Mouse (Mus musculus): ENCODE results near the gene Ifng. TPM values are rescaled to one million over a fixed set of nuclear protein-coding genes. Genes with fewer than 3 reads are reported as not detected.

Gene Ifng
- polyA plus RNA-seq, 1 experiment from 2014 or later: not detected

DNA sequence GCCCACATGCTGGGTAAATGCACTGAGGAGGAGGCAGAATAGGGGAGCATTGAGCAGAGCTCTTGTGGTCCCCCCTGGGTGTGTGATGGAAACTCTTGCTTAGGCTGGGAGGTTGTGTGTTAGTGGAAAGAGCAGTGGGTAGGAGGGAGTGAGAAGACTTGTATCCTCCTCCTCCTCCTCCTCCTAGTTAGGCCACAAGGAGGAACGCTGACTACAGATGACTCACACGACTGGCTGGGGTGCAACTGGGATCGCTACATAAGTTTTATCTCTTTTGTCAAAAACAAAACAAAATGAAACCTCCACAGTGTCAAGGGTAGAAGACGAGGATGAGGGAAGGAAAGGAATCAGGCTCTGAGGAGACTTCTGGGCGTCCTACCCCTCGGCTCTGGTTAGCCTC lies 2.2 kb downstream of the Ifng start:
- Histone ChIP-seq H3K27ac (ENCODE audit: low read length) (no peak overlapping the region), H3K4me3 (ENCODE audit: low read depth, low read length) (no peak overlapping the region), H3K36me3 (ENCODE audit: control insufficient read depth, insufficient read depth, low read length) (no peaks in the 10 kb centered on the region), H3K9ac (replicated peaks; ENCODE audit: low read depth, low read length) (no peak overlapping the region), H3K27me3 (ENCODE audit: control insufficient read depth, insufficient read depth, low read length) (no peaks in the 10 kb centered on the region), H3K4me1 (ENCODE audit: control insufficient read depth, insufficient read depth, low read length) (no peaks in the 10 kb centered on the region), H3K9me3 (ENCODE audit: control insufficient read depth, low read depth, low read length) (no peaks in the 10 kb centered on the region), H3K4me2 (replicated peaks; ENCODE audit: low read depth, low read length) (no peak overlapping the region)
- WGBS: 89% methylated on average over 6 of the region's 6 CpGs
- ATAC-seq (ENCODE audit: insufficient number of reproducible peaks, insufficient read depth, low FRiP score, low read depth): no peak

DNA sequence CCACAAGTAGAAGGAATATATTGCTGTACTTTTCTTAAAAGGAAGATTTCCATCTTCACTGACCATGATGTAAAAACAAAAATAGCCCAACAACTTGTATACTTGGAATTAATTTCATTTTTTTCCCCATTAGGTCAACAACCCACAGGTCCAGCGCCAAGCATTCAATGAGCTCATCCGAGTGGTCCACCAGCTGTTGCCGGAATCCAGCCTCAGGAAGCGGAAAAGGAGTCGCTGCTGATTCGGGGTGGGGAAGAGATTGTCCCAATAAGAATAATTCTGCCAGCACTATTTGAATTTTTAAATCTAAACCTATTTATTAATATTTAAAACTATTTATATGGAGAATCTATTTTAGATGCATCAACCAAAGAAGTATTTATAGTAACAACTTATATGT lies 4.2 kb downstream of the Ifng start:
- ATAC-seq (ENCODE audit: insufficient number of reproducible peaks, insufficient read depth, low FRiP score, low read depth): no peak
- Histone ChIP-seq H3K36me3 (ENCODE audit: control insufficient read depth, insufficient read depth, low read length) (no peaks in the 10 kb centered on the region), H3K9me3 (ENCODE audit: control insufficient read depth, low read depth, low read length) (no peaks in the 10 kb centered on the region), H3K4me1 (ENCODE audit: control insufficient read depth, insufficient read depth, low read length) (no peaks in the 10 kb centered on the region), H3K9ac (replicated peaks; ENCODE audit: low read depth, low read length) (no peak overlapping the region), H3K27ac (ENCODE audit: low read length) (no peak overlapping the region), H3K4me2 (replicated peaks; ENCODE audit: low read depth, low read length) (no peak overlapping the region), H3K27me3 (ENCODE audit: control insufficient read depth, insufficient read depth, low read length) (no peaks in the 10 kb centered on the region), H3K4me3 (ENCODE audit: low read depth, low read length) (no peak overlapping the region)
- WGBS: 91% methylated on average over 6 of the region's 6 CpGs

DNA sequence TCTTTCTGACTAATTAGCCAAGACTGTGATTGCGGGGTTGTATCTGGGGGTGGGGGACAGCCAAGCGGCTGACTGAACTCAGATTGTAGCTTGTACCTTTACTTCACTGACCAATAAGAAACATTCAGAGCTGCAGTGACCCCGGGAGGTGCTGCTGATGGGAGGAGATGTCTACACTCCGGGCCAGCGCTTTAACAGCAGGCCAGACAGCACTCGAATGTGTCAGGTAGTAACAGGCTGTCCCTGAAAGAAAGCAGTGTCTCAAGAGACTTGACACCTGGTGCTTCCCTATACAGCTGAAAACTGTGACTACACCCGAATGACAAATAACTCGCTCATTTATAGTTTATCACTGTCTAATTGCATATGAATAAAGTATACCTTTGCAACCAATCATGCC lies 4.7 kb downstream of the Ifng start:
- Histone ChIP-seq H3K27ac (ENCODE audit: low read length) (no peak overlapping the region), H3K27me3 (ENCODE audit: control insufficient read depth, insufficient read depth, low read length) (no peaks in the 10 kb centered on the region), H3K36me3 (ENCODE audit: control insufficient read depth, insufficient read depth, low read length) (no peaks in the 10 kb centered on the region), H3K9ac (replicated peaks; ENCODE audit: low read depth, low read length) (no peak overlapping the region), H3K4me3 (ENCODE audit: low read depth, low read length) (no peak overlapping the region), H3K4me2 (replicated peaks; ENCODE audit: low read depth, low read length) (no peak overlapping the region), H3K4me1 (ENCODE audit: control insufficient read depth, insufficient read depth, low read length) (no peaks in the 10 kb centered on the region), H3K9me3 (ENCODE audit: control insufficient read depth, low read depth, low read length) (no peaks in the 10 kb centered on the region)
- no peak for ATAC-seq (ENCODE audit: insufficient number of reproducible peaks, insufficient read depth, low FRiP score, low read depth)
- 68% methylated on average over 8 of the region's 8 CpGs for WGBS

DNA sequence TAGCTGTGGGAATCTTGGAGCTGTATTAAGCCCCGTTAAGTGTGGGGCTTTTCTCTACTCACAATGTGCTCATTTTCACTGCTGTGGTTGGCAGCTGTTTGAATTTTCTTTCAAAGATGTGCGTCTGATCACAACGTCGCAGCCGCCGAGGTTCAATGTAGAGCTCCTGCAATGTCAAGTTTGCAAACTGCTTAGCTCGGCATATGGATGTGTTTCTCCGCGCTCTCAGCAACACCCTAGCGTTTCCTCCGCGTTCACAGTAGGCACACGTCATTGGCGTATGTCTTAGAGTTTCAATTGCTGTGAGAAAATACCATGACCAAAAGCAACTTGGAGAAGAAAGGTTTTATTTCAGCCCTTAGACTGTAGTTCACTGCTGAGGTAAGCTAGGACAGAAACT lies 5.1 kb downstream of the Ifng start:
- no peak for ATAC-seq (ENCODE audit: insufficient number of reproducible peaks, insufficient read depth, low FRiP score, low read depth)
- no peaks in the 10 kb centered on the region for H3K27me3 ChIP-seq (ENCODE audit: control insufficient read depth, insufficient read depth, low read length)
- no peak overlapping the region for H3K9ac ChIP-seq (replicated peaks; ENCODE audit: low read depth, low read length)
- 89% methylated on average over 14 of the region's 14 CpGs for WGBS
- no peaks in the 10 kb centered on the region for H3K4me1 ChIP-seq (ENCODE audit: control insufficient read depth, insufficient read depth, low read length)
- no peaks in the 10 kb centered on the region for H3K9me3 ChIP-seq (ENCODE audit: control insufficient read depth, low read depth, low read length)
- no peak overlapping the region for H3K27ac ChIP-seq (ENCODE audit: low read length)
- H3K36me3 ChIP-seq (ENCODE audit: control insufficient read depth, insufficient read depth, low read length): no peaks in the 10 kb centered on the region
- no peak overlapping the region for H3K4me3 ChIP-seq (ENCODE audit: low read depth, low read length)
- no peak overlapping the region for H3K4me2 ChIP-seq (replicated peaks; ENCODE audit: low read depth, low read length)

DNA sequence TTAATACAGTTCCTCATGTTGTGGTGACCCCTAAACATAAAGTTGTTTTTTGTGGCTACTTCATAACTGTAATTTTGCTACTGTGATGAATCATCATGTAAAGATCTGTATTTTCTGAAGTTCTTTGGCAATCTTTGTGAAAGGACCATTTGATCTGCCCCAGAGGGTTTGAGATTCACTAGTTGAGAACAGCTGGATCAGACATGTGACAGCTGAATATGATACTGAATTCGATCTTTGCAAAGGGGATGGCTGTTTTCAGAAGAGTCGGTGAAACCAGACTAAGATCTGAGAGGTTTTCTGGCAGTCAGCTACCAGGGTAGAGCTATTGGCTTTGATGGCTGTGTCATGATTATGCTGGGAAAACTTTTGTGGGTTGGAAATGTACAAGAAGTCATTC lies 10.9 kb downstream of the Ifng start:
- no peak for ATAC-seq (ENCODE audit: insufficient number of reproducible peaks, insufficient read depth, low FRiP score, low read depth)
- no peaks in the 10 kb centered on the region for H3K36me3 ChIP-seq (ENCODE audit: control insufficient read depth, insufficient read depth, low read length)
- no peak overlapping the region for H3K9ac ChIP-seq (replicated peaks; ENCODE audit: low read depth, low read length)
- no peaks in the 10 kb centered on the region for H3K27me3 ChIP-seq (ENCODE audit: control insufficient read depth, insufficient read depth, low read length)
- no peaks in the 10 kb centered on the region for H3K9me3 ChIP-seq (ENCODE audit: control insufficient read depth, low read depth, low read length)
- no peak overlapping the region for H3K4me3 ChIP-seq (ENCODE audit: low read depth, low read length)
- no peaks in the 10 kb centered on the region for H3K4me1 ChIP-seq (ENCODE audit: control insufficient read depth, insufficient read depth, low read length)
- H3K27ac ChIP-seq (ENCODE audit: low read length): no peak overlapping the region
- WGBS: 75% methylated on average over 2 of the region's 2 CpGs
- no peak overlapping the region for H3K4me2 ChIP-seq (replicated peaks; ENCODE audit: low read depth, low read length)

DNA sequence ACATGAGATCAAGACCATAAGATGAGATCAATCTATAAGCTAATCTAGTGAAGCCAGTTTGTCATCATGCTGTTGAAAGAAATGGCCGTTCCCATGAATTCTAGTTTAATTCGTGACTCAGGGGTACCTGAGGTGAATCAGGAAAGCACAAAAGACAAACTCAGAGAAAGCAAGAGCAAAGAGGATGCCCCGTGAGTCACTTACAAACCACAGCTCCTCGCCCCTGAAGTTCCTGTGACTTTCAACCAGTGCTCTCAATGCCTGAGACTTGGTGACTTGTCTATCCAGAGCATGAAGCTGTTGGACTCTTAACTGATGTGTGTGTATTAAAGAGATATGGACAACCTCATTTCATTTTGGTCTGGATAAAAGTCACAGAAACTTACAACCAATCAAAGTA lies 17.9 kb downstream of the Ifng start:
- H3K9me3 ChIP-seq (ENCODE audit: control insufficient read depth, low read depth, low read length): no peaks in the 10 kb centered on the region
- H3K4me2 ChIP-seq (replicated peaks; ENCODE audit: low read depth, low read length): no peak overlapping the region
- 88% methylated on average over 4 of the region's 4 CpGs for WGBS
- H3K27ac ChIP-seq (ENCODE audit: low read length): no peak overlapping the region
- H3K36me3 ChIP-seq (ENCODE audit: control insufficient read depth, insufficient read depth, low read length): no peaks in the 10 kb centered on the region
- no peak for ATAC-seq (ENCODE audit: insufficient number of reproducible peaks, insufficient read depth, low FRiP score, low read depth)
- no peak overlapping the region for H3K4me3 ChIP-seq (ENCODE audit: low read depth, low read length)
- no peaks in the 10 kb centered on the region for H3K4me1 ChIP-seq (ENCODE audit: control insufficient read depth, insufficient read depth, low read length)
- H3K9ac ChIP-seq (replicated peaks; ENCODE audit: low read depth, low read length): no peak overlapping the region
- H3K27me3 ChIP-seq (ENCODE audit: control insufficient read depth, insufficient read depth, low read length): no peaks in the 10 kb centered on the region

DNA sequence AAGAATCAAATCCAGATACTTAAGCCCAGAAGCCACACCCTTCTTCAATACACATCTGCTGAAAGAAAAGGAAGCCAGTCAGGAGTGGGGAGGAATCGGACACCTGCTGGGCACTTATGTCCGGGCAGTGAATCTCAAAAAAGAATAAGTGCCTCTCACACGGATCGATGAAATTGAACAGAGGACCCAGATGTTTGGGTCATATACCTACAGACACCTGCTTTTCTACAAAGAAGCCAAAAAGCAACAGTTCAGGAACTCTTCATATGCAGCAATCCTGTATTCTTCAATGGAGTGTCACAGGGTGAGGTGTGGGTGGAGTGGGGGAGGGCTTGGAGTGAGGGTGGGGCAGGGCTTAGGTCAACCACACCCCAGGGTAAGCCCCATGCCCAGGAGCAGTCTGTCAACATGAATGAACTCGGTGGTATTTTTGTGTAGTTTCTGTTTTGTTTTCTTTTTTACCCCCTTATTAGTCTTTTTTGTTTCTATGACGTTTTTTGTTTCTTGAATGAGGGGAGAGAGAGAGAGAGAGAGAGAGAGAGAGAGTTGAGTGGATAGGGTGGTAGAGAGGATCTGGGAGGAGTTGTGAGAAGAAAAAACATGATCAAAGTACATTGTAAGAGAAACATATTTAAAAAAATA lies 20.4 kb downstream of the Ifng start:
- Histone ChIP-seq H3K4me2 (replicated peaks; ENCODE audit: low read depth, low read length) (no peak overlapping the region), H3K4me3 (ENCODE audit: low read depth, low read length) (no peak overlapping the region), H3K27ac (ENCODE audit: low read length) (no peak overlapping the region), H3K36me3 (ENCODE audit: control insufficient read depth, insufficient read depth, low read length) (no peaks in the 10 kb centered on the region), H3K9me3 (ENCODE audit: control insufficient read depth, low read depth, low read length) (no peaks in the 10 kb centered on the region; the same call in 1 of the 2 replicates), H3K4me1 (ENCODE audit: control insufficient read depth, insufficient read depth, low read length) (no peaks in the 10 kb centered on the region), H3K9ac (replicated peaks; ENCODE audit: low read depth, low read length) (no peak overlapping the region), H3K27me3 (ENCODE audit: control insufficient read depth, insufficient read depth, low read length) (no peaks in the 10 kb centered on the region)
- 74% methylated on average over 6 of the region's 6 CpGs for WGBS
- ATAC-seq (ENCODE audit: insufficient number of reproducible peaks, insufficient read depth, low FRiP score, low read depth): no peak

DNA sequence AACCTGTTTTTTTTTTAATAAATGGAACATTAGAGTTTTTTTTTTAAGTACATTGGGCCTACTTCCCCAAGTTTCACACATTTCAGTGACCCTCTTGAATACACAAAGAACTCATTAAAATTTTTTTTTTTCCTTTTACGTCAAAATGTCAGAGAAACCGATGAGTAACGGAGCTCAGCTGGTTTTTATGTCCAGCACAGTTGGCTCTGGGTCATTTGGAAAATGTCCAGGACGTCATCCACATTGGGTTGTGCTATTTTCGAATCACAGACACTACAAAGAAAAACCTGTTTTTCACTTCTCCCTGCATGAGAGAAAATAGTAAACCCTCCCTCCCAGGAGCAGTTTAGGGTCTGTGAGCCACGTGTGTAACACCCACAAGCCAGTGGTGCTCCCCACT lies 25.6 kb downstream of the Ifng start:
- H3K9ac ChIP-seq (replicated peaks; ENCODE audit: low read depth, low read length): no peak overlapping the region
- 43% methylated on average over 6 of the region's 6 CpGs for WGBS

DNA sequence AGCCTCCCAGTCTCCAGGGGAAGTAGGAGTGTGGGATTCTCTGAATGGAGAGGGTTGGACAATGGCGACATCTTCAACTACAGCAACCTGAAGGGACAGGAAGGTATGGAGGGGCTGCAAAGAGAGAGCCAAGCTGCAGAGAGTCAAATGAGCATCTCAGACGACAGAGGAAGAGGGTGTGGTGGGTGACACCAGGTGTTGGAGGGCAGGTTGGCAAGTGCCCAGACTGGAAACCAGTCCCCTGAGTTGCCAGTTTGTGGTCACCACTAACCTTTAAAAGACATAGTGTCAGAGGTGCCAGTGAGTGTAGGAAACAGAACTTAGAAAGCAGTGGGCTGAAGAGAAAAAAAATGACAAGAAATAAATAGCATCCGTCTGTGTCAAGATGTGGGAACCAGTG lies 28.2 kb downstream of the Ifng start:
- no peaks in the 10 kb centered on the region; the same call in 1 of the 2 replicates for H3K9me3 ChIP-seq (ENCODE audit: control insufficient read depth, low read depth, low read length)
- no peak overlapping the region for H3K9ac ChIP-seq (replicated peaks; ENCODE audit: low read depth, low read length)
- H3K27ac ChIP-seq (ENCODE audit: low read length): no peak overlapping the region
- no peak for ATAC-seq (ENCODE audit: insufficient number of reproducible peaks, insufficient read depth, low FRiP score, low read depth)
- H3K4me2 ChIP-seq (replicated peaks; ENCODE audit: low read depth, low read length): no peak overlapping the region
- H3K4me3 ChIP-seq (ENCODE audit: low read depth, low read length): no peak overlapping the region
- H3K36me3 ChIP-seq (ENCODE audit: control insufficient read depth, insufficient read depth, low read length): no peaks in the 10 kb centered on the region
- 81% methylated on average over 3 of the region's 3 CpGs for WGBS
- H3K27me3 ChIP-seq (ENCODE audit: control insufficient read depth, insufficient read depth, low read length): no peaks in the 10 kb centered on the region
- no peaks in the 10 kb centered on the region for H3K4me1 ChIP-seq (ENCODE audit: control insufficient read depth, insufficient read depth, low read length)

More for the DNA sequence above, 25.6 kb downstream of the Ifng start:
- H3K4me2 ChIP-seq (replicated peaks; ENCODE audit: low read depth, low read length): no peak overlapping the region
- ATAC-seq (ENCODE audit: insufficient number of reproducible peaks, insufficient read depth, low FRiP score, low read depth): no peak
- no peak overlapping the region for H3K4me3 ChIP-seq (ENCODE audit: low read depth, low read length)
- no peaks in the 10 kb centered on the region; the same call in 1 of the 2 replicates for H3K9me3 ChIP-seq (ENCODE audit: control insufficient read depth, low read depth, low read length)
- H3K4me1 ChIP-seq (ENCODE audit: control insufficient read depth, insufficient read depth, low read length): no peaks in the 10 kb centered on the region
- no peaks in the 10 kb centered on the region for H3K27me3 ChIP-seq (ENCODE audit: control insufficient read depth, insufficient read depth, low read length)
- no peak overlapping the region for H3K27ac ChIP-seq (ENCODE audit: low read length)
- no peaks in the 10 kb centered on the region for H3K36me3 ChIP-seq (ENCODE audit: control insufficient read depth, insufficient read depth, low read length)

Measured in stomach, embryonic 14.5 days (tissue).